Mouse (Mus musculus): ENCODE results near the gene Map2k6. TPM values are rescaled to one million over a fixed set of nuclear protein-coding genes. Genes with fewer than 3 reads are reported as not detected.

Gene Map2k6
- polyA plus RNA-seq, 1 experiment: 3.6 TPM

GRCm38 (mm10) chr11:110448131-110448725 lies 49.3 kb downstream of the Map2k6 start:
- H3K4me1 ChIP-seq (ENCODE audit: control insufficient read depth, insufficient read depth, low read length): peaks cover 7% of the 10 kb centered on the region
- TF ChIP-seq POLR2A (IDR thresholded peaks at IDR 0.05; ENCODE audit: borderline replicate concordance, low read depth, low read length) (no peak), CTCF (IDR thresholded peaks at IDR 0.05; ENCODE audit: low read depth, low read length) (no peak)
- peak overlapping the region; percentile 34; the same call in 1 of the 2 replicates for H3K4me3 ChIP-seq (ENCODE audit: insufficient read depth, low read length)
- no peak overlapping the region for H3K27ac ChIP-seq (ENCODE audit: insufficient read depth, low read depth, low read length)

DNA sequence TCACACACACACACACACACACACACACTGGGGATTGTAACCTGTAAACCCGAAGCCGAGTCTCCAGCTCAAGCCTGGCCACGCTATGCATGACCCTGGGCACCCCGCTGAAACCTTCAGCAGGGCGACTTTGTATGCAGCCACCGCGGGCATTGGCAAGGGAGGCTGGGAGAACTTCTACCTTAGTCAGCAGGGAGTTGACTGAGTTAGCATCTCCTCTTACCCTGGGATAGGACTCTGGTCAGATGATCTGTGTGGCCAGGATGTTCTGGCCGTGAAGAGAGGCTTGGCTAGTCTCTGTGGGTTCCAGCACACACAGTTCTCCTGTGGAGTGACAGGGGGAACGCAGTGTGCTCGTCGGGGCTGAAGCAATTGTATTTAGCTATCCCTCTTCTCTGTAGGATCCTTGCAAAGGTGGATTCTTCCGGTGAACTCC lies 49.8 kb downstream of the Map2k6 start:
- H3K4me3 ChIP-seq (ENCODE audit: insufficient read depth, low read length): peak overlapping the region; percentile 34; the same call in 1 of the 2 replicates
- no peak for TF ChIP-seq CTCF (IDR thresholded peaks at IDR 0.05; ENCODE audit: low read depth, low read length)
- TF ChIP-seq POLR2A (IDR thresholded peaks at IDR 0.05; ENCODE audit: borderline replicate concordance, low read depth, low read length): no peak
- H3K27ac ChIP-seq (ENCODE audit: insufficient read depth, low read depth, low read length): no peak overlapping the region
- H3K4me1 ChIP-seq (ENCODE audit: control insufficient read depth, insufficient read depth, low read length): peaks cover 7% of the 10 kb centered on the region

GRCm38 (mm10) chr11:110449183-110449582 lies 50.3 kb downstream of the Map2k6 start:
- TF ChIP-seq POLR2A (IDR thresholded peaks at IDR 0.05; ENCODE audit: borderline replicate concordance, low read depth, low read length) (no peak), CTCF (IDR thresholded peaks at IDR 0.05; ENCODE audit: low read depth, low read length) (no peak)
- no peak overlapping the region for H3K27ac ChIP-seq (ENCODE audit: insufficient read depth, low read depth, low read length)
- peaks cover 7% of the 10 kb centered on the region for H3K4me1 ChIP-seq (ENCODE audit: control insufficient read depth, insufficient read depth, low read length)
- no peak overlapping the region for H3K4me3 ChIP-seq (ENCODE audit: insufficient read depth, low read length)

DNA sequence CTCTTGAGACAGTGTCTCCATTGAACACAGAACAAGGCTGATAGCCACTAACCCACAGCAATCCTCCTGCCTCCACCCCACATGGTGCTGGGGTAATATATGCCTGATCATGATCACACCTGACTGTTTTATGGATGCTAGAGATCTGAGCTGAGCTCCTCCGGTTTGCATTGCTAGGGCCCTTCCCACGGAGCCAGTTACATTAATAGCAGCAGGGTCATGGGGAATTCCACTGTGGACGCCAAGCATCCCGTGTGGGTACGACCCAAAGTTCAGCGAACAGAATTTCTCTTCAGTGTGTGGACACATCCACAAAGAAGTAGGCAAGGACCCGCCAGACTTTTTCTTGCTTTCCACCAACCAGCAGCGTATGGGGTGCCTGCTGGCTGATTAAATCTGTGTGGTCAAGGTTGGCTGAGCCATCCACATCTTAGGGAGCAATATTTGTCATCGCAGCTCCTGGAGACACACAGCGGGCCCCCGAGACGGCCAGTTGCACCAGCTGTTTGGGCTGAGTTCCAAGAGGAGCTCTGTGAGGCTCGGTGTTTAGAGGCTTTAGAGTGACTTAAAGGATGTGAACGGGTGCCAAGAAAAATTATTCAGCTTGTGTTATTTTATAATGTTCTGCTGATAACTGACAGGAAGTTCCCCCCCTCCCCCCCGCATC lies 51.3 kb downstream of the Map2k6 start:
- TF ChIP-seq CTCF (IDR thresholded peaks at IDR 0.05; ENCODE audit: low read depth, low read length) (no peak), POLR2A (IDR thresholded peaks at IDR 0.05; ENCODE audit: borderline replicate concordance, low read depth, low read length) (no peak)
- no peak overlapping the region for H3K4me3 ChIP-seq (ENCODE audit: insufficient read depth, low read length)

DNA sequence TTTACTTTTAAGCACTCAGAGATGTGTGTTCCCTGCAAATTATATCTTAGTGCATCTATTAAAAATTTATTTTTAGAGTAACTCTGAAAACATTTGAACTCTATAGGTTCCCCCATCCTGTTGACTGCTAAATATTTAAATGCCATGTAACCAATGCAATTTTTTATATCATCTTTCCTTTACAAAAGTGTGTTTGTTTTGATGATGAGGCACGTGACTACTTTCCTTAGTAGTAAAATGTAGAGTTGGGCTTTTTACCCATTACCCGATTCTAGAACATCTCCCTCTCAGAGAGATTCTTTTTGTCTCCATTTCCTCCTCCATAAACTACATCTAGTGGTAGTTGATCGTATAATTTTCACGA lies 51.8 kb downstream of the Map2k6 start:
- Histone ChIP-seq H3K4me3 (ENCODE audit: insufficient read depth, low read length) (no peak overlapping the region), H3K4me1 (ENCODE audit: control insufficient read depth, insufficient read depth, low read length) (peaks cover 7% of the 10 kb centered on the region), H3K27ac (ENCODE audit: insufficient read depth, low read depth, low read length) (no peak overlapping the region)
- TF ChIP-seq CTCF (IDR thresholded peaks at IDR 0.05; ENCODE audit: low read depth, low read length) (no peak), POLR2A (IDR thresholded peaks at IDR 0.05; ENCODE audit: borderline replicate concordance, low read depth, low read length) (no peak)

More for the DNA sequence above, 51.3 kb downstream of the Map2k6 start:
- Histone ChIP-seq H3K27ac (ENCODE audit: insufficient read depth, low read depth, low read length) (no peak overlapping the region), H3K4me1 (ENCODE audit: control insufficient read depth, insufficient read depth, low read length) (peaks cover 7% of the 10 kb centered on the region)

DNA sequence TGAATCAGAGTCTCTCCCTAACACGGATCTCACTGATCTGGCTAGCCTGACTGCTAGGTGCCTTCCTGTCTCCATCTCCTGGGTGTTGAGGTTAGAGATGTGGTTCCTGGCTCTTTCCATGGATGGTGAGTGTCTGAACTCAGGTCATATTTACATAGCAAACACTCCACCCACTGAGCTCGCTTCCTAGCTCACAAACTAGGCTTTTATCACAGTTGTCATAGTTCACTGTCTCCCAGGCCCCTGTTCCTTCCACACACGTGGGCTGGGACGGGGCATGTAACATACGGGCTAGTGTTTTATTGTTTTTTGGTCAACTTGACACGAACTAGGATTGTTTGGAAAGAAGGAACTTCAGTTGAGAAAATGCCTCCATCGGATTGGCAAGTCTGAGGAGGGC lies 52.7 kb downstream of the Map2k6 start:
- TF ChIP-seq CTCF (IDR thresholded peaks at IDR 0.05; ENCODE audit: low read depth, low read length) (no peak), POLR2A (IDR thresholded peaks at IDR 0.05; ENCODE audit: borderline replicate concordance, low read depth, low read length) (no peak)
- H3K4me3 ChIP-seq (ENCODE audit: insufficient read depth, low read length): no peak overlapping the region
- H3K4me1 ChIP-seq (ENCODE audit: control insufficient read depth, insufficient read depth, low read length): peaks cover 7% of the 10 kb centered on the region
- H3K27ac ChIP-seq (ENCODE audit: insufficient read depth, low read depth, low read length): no peak overlapping the region

- Histone ChIP-seq H3K4me3 (ENCODE audit: insufficient read depth, low read length) (no peak overlapping the region), H3K27ac (ENCODE audit: insufficient read depth, low read depth, low read length) (no peak overlapping the region), H3K4me1 (ENCODE audit: control insufficient read depth, insufficient read depth, low read length) (peaks cover 3% of the 10 kb centered on the region)
- TF ChIP-seq CTCF (IDR thresholded peaks at IDR 0.05; ENCODE audit: low read depth, low read length): no peak
These were observed 54.7 kb downstream of the Map2k6 start for GRCm38 (mm10) chr11:110453445-110454154.

GRCm38 (mm10) chr11:110457441-110457912 lies 58.6 kb downstream of the Map2k6 start:
- H3K4me1 ChIP-seq (ENCODE audit: control insufficient read depth, insufficient read depth, low read length): no peaks in the 10 kb centered on the region
- H3K27ac ChIP-seq (ENCODE audit: insufficient read depth, low read depth, low read length): no peak overlapping the region
- TF ChIP-seq POLR2A (IDR thresholded peaks at IDR 0.05; ENCODE audit: borderline replicate concordance, low read depth, low read length) (no peak), CTCF (IDR thresholded peaks at IDR 0.05; ENCODE audit: low read depth, low read length) (no peak)
- H3K4me3 ChIP-seq (ENCODE audit: insufficient read depth, low read length): no peak overlapping the region

DNA sequence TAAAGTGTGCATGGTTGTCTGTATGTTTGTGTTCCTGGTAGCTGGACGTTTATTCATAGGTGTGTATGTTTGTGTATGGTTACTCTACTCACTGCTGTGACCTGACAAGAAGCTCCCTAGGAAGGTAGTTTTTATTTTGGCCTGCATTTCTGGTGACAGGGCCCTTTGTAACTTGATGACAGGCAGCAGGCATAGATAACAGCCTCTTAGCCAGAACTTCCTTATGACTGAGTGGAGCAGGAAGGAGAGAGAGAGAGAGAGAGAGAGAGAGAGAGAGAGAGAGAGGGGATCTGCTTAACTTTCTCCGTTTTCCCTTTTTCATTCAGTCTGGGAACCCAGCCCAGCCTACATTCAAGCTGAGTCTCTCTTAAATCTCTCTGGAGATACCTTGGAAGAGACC lies 61.6 kb downstream of the Map2k6 start:
- TF ChIP-seq CTCF (IDR thresholded peaks at IDR 0.05; ENCODE audit: low read depth, low read length) (no peak), POLR2A (IDR thresholded peaks at IDR 0.05; ENCODE audit: borderline replicate concordance, low read depth, low read length) (no peak)
- H3K4me1 ChIP-seq (ENCODE audit: control insufficient read depth, insufficient read depth, low read length): peaks cover 11% of the 10 kb centered on the region
- no peak overlapping the region for H3K27ac ChIP-seq (ENCODE audit: insufficient read depth, low read depth, low read length)
- H3K4me3 ChIP-seq (ENCODE audit: insufficient read depth, low read length): no peak overlapping the region

Data from bone marrow macrophage, adult 2 months (primary cell).